Mouse (Mus musculus) left cerebral cortex, adult 2 months (tissue): ENCODE data around the gene Dennd2a. TPM values are rescaled to one million over a fixed set of nuclear protein-coding genes. Genes with fewer than 3 reads are reported as not detected.

Source experiments
- DNase-seq, 2 experiments: peaks; one replicate each; pipeline ENCODE4 v3.0.0; 2021 to 2022; ENCODE audit warnings: low spot score in 2 of 2, mixed read lengths in 1 of 2; ENCODE audit errors: extremely low spot score in 1 of 2
- H3K27ac ChIP-seq: fragments of 200-600 bp; 2 replicates; pipeline ENCODE4 v1.8.1; 2022
- H3K4me3 ChIP-seq: fragments of 200-600 bp; 2 replicates; pipeline ENCODE4 v1.8.1; 2022
- CTCF ChIP-seq: fragments of 200-600 bp; IDR thresholded peaks from 2 replicates; pipeline ENCODE4 v1.8.1; 2022; ENCODE audit warnings: antibody characterized with exemption, mild to moderate bottlenecking, moderate library complexity
- intact Hi-C: fragments of 180-260 bp; cut with DNase I; formaldehyde crosslinking; loops from one replicate; pipeline ENCODE4 v1.15.1; 2025
- total RNA-seq, 2 experiments: library from RNA; stranded (reverse); gene quantifications; 2 replicates each; pipeline ENCODE4 v1.2.3; 2021

The Dennd2a gene
- total RNA-seq, 2 experiments from 2014 or later = 23.2 to 25.3 TPM

GRCm38 (mm10) chr6:39435875-39436274 lies 121.8 kb downstream of the Dennd2a start:
- Histone ChIP-seq H3K27ac (no peak overlapping the region), H3K4me3 (no peak overlapping the region)
- no peak for TF ChIP-seq CTCF
- intact Hi-C loops = no loop called here
- DNase-seq = no peak

- intact Hi-C loops = no loop called here
- Histone ChIP-seq H3K27ac (no peak overlapping the region), H3K4me3 (no peak overlapping the region)
- DNase-seq = no peak
- no peak for TF ChIP-seq CTCF
Observed at GRCm38 (mm10) chr6:39434886-39435492, 122.7 kb downstream of the Dennd2a start.

GRCm38 (mm10) chr6:39434111-39434885 lies 123.4 kb downstream of the Dennd2a start:
- Histone ChIP-seq H3K4me3 (no peak overlapping the region), H3K27ac (no peak overlapping the region)
- intact Hi-C loops = no loop called here

GRCm38 (mm10) chr6:39433701-39434100 lies 124.0 kb downstream of the Dennd2a start:
- Histone ChIP-seq H3K27ac (no peak overlapping the region), H3K4me3 (no peak overlapping the region)
- DNase-seq = no peak
- intact Hi-C loops = no loop called here
- no peak for TF ChIP-seq CTCF

More at GRCm38 (mm10) chr6:39434111-39434885, 123.4 kb downstream of the Dennd2a start:
- no peak for DNase-seq
- no peak for TF ChIP-seq CTCF

- Histone ChIP-seq H3K27ac (no peak overlapping the region), H3K4me3 (no peak overlapping the region)
- no peak for DNase-seq
- TF ChIP-seq CTCF = no peak
- intact Hi-C loops = no loop called here
Observed at GRCm38 (mm10) chr6:39433174-39433573, 124.5 kb downstream of the Dennd2a start.

- intact Hi-C loops = no loop called here
- H3K27ac ChIP-seq = no peak overlapping the region
- no peak for TF ChIP-seq CTCF
- DNase-seq = no peak
- no peak overlapping the region for H3K4me3 ChIP-seq
Observed at GRCm38 (mm10) chr6:39430722-39431121, 126.9 kb downstream of the Dennd2a start.

GRCm38 (mm10) chr6:39429007-39429788 lies 128.5 kb downstream of the Dennd2a start:
- intact Hi-C loops = no loop called here
- TF ChIP-seq CTCF = no peak

GRCm38 (mm10) chr6:39427276-39428003 lies 130.2 kb downstream of the Dennd2a start:
- no peak for TF ChIP-seq CTCF

More at GRCm38 (mm10) chr6:39429007-39429788, 128.5 kb downstream of the Dennd2a start:
- Histone ChIP-seq H3K4me3 (no peak overlapping the region), H3K27ac (no peak overlapping the region)
- no peak for DNase-seq

GRCm38 (mm10) chr6:39426725-39427124 lies 130.9 kb downstream of the Dennd2a start:
- Histone ChIP-seq H3K4me3 (no peak overlapping the region), H3K27ac (no peak overlapping the region)
- TF ChIP-seq CTCF = no peak
- DNase-seq = no peak
- intact Hi-C loops = no loop called here

More at GRCm38 (mm10) chr6:39427276-39428003, 130.2 kb downstream of the Dennd2a start:
- intact Hi-C loops = no loop called here
- DNase-seq = no peak
- H3K4me3 ChIP-seq = no peak overlapping the region
- no peak overlapping the region for H3K27ac ChIP-seq

GRCm38 (mm10) chr6:39425181-39425580 lies 132.5 kb downstream of the Dennd2a start:
- intact Hi-C loops = no loop called here
- no peak for TF ChIP-seq CTCF
- Histone ChIP-seq H3K4me3 (no peak overlapping the region), H3K27ac (no peak overlapping the region)
- no peak for DNase-seq

- Histone ChIP-seq H3K4me3 (no peak overlapping the region), H3K27ac (no peak overlapping the region)
- DNase-seq = no peak
- intact Hi-C loops = no loop called here
- TF ChIP-seq CTCF = no peak
Observed at GRCm38 (mm10) chr6:39423686-39424085, 134.0 kb downstream of the Dennd2a start.
